Mouse (Mus musculus) ES-E14 (cell line): Measurements from ENCODE around the gene Zfp975.
"Not testable (repeated sequence)": the region's sequence is repeated elsewhere in the genome, so short reads cannot be mapped to it uniquely, and the experiment has no call there.

Source experiments
- CHD2 ChIP-seq: IDR thresholded peaks from 2 replicates; pipeline ENCODE4 v1.6.1; 2014; ENCODE audit warnings: mild to moderate bottlenecking, low read depth, low read length, inconsistent platforms
- HCFC1 ChIP-seq: IDR thresholded peaks from 2 replicates; pipeline ENCODE4 v1.6.1; 2012; ENCODE audit warnings: low read length, inconsistent platforms, borderline replicate concordance; ENCODE audit not compliant: insufficient read depth
- ZC3H11A ChIP-seq: IDR thresholded peaks from 2 replicates; pipeline ENCODE4 v1.6.1; 2012; ENCODE audit warnings: low read depth, mild to moderate bottlenecking, inconsistent platforms, low read length, borderline replicate concordance

GRCm38 (mm10) chr7:42655211-42655610 lies 37.3 kb downstream of the Zfp975 start:
- not testable (repeated sequence) for TF ChIP-seq HCFC1, ZC3H11A, CHD2
